Mouse (Mus musculus): ENCODE measurements around the gene Ttc6. TPM values are rescaled to one million over a fixed set of nuclear protein-coding genes. Genes with fewer than 3 reads are reported as not detected.

Ttc6 gene
- polyA plus RNA-seq, 1 experiment from 2014 or later: 0.82 TPM

GRCm38 (mm10) chr12:57536909-57537670, 26.8 kb upstream of the Ttc6 start:
- H3K9ac ChIP-seq (replicated peaks; ENCODE audit: low read depth, low read length): no peak overlapping the region
- H3K4me1 ChIP-seq (ENCODE audit: control insufficient read depth, insufficient read depth, low read length): no peaks in the 10 kb centered on the region
- no peak overlapping the region for H3K4me2 ChIP-seq (ENCODE audit: low read depth, low read length)
- H3K36me3 ChIP-seq (ENCODE audit: control insufficient read depth, insufficient read depth, low read length): no peaks in the 10 kb centered on the region
- H3K9me3 ChIP-seq (ENCODE audit: control insufficient read depth, low read length): no peaks in the 10 kb centered on the region
- peaks cover 74% of the 10 kb centered on the region for H3K27me3 ChIP-seq (ENCODE audit: control insufficient read depth, insufficient read depth, low read length)
- no peak overlapping the region for H3K27ac ChIP-seq (ENCODE audit: low read depth, low read length)
- WGBS: 1% methylated on average over 11 of the region's 11 CpGs
- ATAC-seq (ENCODE audit: low read depth): no peak
- no peak overlapping the region for H3K4me3 ChIP-seq (ENCODE audit: low read depth, low read length)

- no peak for ATAC-seq (ENCODE audit: low read depth)
- Histone ChIP-seq H3K27ac (ENCODE audit: low read depth, low read length) (no peak overlapping the region), H3K4me3 (ENCODE audit: low read depth, low read length) (no peak overlapping the region; the same call in 1 of the 2 replicates), H3K9ac (replicated peaks; ENCODE audit: low read depth, low read length) (no peak overlapping the region), H3K27me3 (ENCODE audit: control insufficient read depth, insufficient read depth, low read length) (peaks cover 74% of the 10 kb centered on the region), H3K36me3 (ENCODE audit: control insufficient read depth, insufficient read depth, low read length) (no peaks in the 10 kb centered on the region), H3K4me1 (ENCODE audit: control insufficient read depth, insufficient read depth, low read length) (no peaks in the 10 kb centered on the region), H3K4me2 (ENCODE audit: low read depth, low read length) (no peak overlapping the region), H3K9me3 (ENCODE audit: control insufficient read depth, low read length) (no peaks in the 10 kb centered on the region)
- under 1% methylated on average over 21 of the region's 21 CpGs for WGBS
These were observed 25.9 kb upstream of the Ttc6 start for GRCm38 (mm10) chr12:57537791-57538587.

- no peak; the same call in 1 of the 2 replicates for ATAC-seq (ENCODE audit: low read depth)
- H3K4me3 ChIP-seq (ENCODE audit: low read depth, low read length): no peak overlapping the region; the same call in 1 of the 2 replicates
- under 1% methylated on average over 63 of the region's 63 CpGs for WGBS
- H3K9ac ChIP-seq (replicated peaks; ENCODE audit: low read depth, low read length): no peak overlapping the region
- no peak overlapping the region for H3K27ac ChIP-seq (ENCODE audit: low read depth, low read length)
- no peak overlapping the region; the same call in 1 of the 2 replicates for H3K4me2 ChIP-seq (ENCODE audit: low read depth, low read length)
- peaks cover 74% of the 10 kb centered on the region for H3K27me3 ChIP-seq (ENCODE audit: control insufficient read depth, insufficient read depth, low read length)
- no peaks in the 10 kb centered on the region for H3K36me3 ChIP-seq (ENCODE audit: control insufficient read depth, insufficient read depth, low read length)
- no peaks in the 10 kb centered on the region for H3K9me3 ChIP-seq (ENCODE audit: control insufficient read depth, low read length)
- no peaks in the 10 kb centered on the region for H3K4me1 ChIP-seq (ENCODE audit: control insufficient read depth, insufficient read depth, low read length)
These were observed 25.0 kb upstream of the Ttc6 start for GRCm38 (mm10) chr12:57538588-57539550.

GRCm38 (mm10) chr12:57539551-57539985, 24.3 kb upstream of the Ttc6 start:
- ATAC-seq (ENCODE audit: low read depth): no peak
- no peaks in the 10 kb centered on the region for H3K36me3 ChIP-seq (ENCODE audit: control insufficient read depth, insufficient read depth, low read length)
- H3K4me2 ChIP-seq (ENCODE audit: low read depth, low read length): no peak overlapping the region
- H3K9ac ChIP-seq (replicated peaks; ENCODE audit: low read depth, low read length): no peak overlapping the region
- H3K4me1 ChIP-seq (ENCODE audit: control insufficient read depth, insufficient read depth, low read length): no peaks in the 10 kb centered on the region
- H3K9me3 ChIP-seq (ENCODE audit: control insufficient read depth, low read length): no peaks in the 10 kb centered on the region
- WGBS: 2% methylated on average over 10 of the region's 10 CpGs
- H3K27me3 ChIP-seq (ENCODE audit: control insufficient read depth, insufficient read depth, low read length): peaks cover 74% of the 10 kb centered on the region
- no peak overlapping the region for H3K4me3 ChIP-seq (ENCODE audit: low read depth, low read length)
- no peak overlapping the region for H3K27ac ChIP-seq (ENCODE audit: low read depth, low read length)

- H3K9me3 ChIP-seq (ENCODE audit: control insufficient read depth, low read length): no peaks in the 10 kb centered on the region
- H3K4me1 ChIP-seq (ENCODE audit: control insufficient read depth, insufficient read depth, low read length): peaks cover 8% of the 10 kb centered on the region; the same call in 1 of the 2 replicates
- H3K27me3 ChIP-seq (ENCODE audit: control insufficient read depth, insufficient read depth, low read length): peaks cover 75% of the 10 kb centered on the region
- WGBS: 8% methylated on average over 6 of the region's 6 CpGs
- no peak overlapping the region for H3K27ac ChIP-seq (ENCODE audit: low read depth, low read length)
- H3K4me2 ChIP-seq (ENCODE audit: low read depth, low read length): no peak overlapping the region
- H3K9ac ChIP-seq (replicated peaks; ENCODE audit: low read depth, low read length): no peak overlapping the region
- H3K36me3 ChIP-seq (ENCODE audit: control insufficient read depth, insufficient read depth, low read length): no peaks in the 10 kb centered on the region
- H3K4me3 ChIP-seq (ENCODE audit: low read depth, low read length): no peak overlapping the region
- ATAC-seq (ENCODE audit: low read depth): no peak
These were observed 22.8 kb upstream of the Ttc6 start for GRCm38 (mm10) chr12:57541118-57541517.

- Histone ChIP-seq H3K27ac (ENCODE audit: low read depth, low read length) (no peak overlapping the region), H3K27me3 (ENCODE audit: control insufficient read depth, insufficient read depth, low read length) (peaks cover 74% of the 10 kb centered on the region), H3K4me2 (ENCODE audit: low read depth, low read length) (no peak overlapping the region), H3K36me3 (ENCODE audit: control insufficient read depth, insufficient read depth, low read length) (no peaks in the 10 kb centered on the region), H3K4me1 (ENCODE audit: control insufficient read depth, insufficient read depth, low read length) (peaks cover 9% of the 10 kb centered on the region; the same call in 1 of the 2 replicates), H3K9ac (replicated peaks; ENCODE audit: low read depth, low read length) (no peak overlapping the region), H3K4me3 (ENCODE audit: low read depth, low read length) (no peak overlapping the region), H3K9me3 (ENCODE audit: control insufficient read depth, low read length) (no peaks in the 10 kb centered on the region)
- ATAC-seq (ENCODE audit: low read depth): no peak
- WGBS: under 1% methylated on average over 44 of the region's 46 CpGs
These were observed 21.8 kb upstream of the Ttc6 start for GRCm38 (mm10) chr12:57541931-57542745.

GRCm38 (mm10) chr12:57542746-57543626, 20.9 kb upstream of the Ttc6 start:
- Histone ChIP-seq H3K4me2 (ENCODE audit: low read depth, low read length) (no peak overlapping the region), H3K4me1 (ENCODE audit: control insufficient read depth, insufficient read depth, low read length) (peaks cover 9% of the 10 kb centered on the region; the same call in 1 of the 2 replicates), H3K9me3 (ENCODE audit: control insufficient read depth, low read length) (no peaks in the 10 kb centered on the region), H3K4me3 (ENCODE audit: low read depth, low read length) (no peak overlapping the region), H3K27me3 (ENCODE audit: control insufficient read depth, insufficient read depth, low read length) (peaks cover 77% of the 10 kb centered on the region), H3K36me3 (ENCODE audit: control insufficient read depth, insufficient read depth, low read length) (no peaks in the 10 kb centered on the region), H3K9ac (replicated peaks; ENCODE audit: low read depth, low read length) (no peak overlapping the region), H3K27ac (ENCODE audit: low read depth, low read length) (no peak overlapping the region)
- WGBS: under 1% methylated on average over 63 of the region's 63 CpGs
- ATAC-seq (ENCODE audit: low read depth): no peak
